Mouse (Mus musculus): ENCODE results near the gene Mon2.

DNA sequence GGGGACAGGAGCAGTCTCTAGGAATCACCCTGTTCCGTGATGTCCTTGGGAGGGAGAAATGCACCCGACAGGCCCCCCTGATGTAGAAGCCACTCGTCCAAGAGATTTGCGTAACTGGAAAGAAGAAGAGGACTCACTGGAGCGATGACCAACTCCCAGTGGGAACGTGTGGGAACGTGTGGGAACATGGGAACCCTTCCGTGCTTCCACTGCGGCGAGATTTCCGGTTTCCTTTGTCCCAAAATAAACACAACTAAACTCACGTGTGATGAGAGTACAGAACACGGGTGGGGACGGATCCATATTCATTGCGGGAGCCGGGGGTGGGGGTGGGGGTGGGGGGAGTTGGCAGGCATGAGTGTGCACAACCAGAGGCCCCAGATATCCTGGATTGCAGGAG is 116.1 kb downstream of the Mon2 start:
- TF ChIP-seq ZC3H11A (IDR thresholded peaks at IDR 0.05; ENCODE audit: borderline replicate concordance, low read depth, low read length): no peak
- no peak for TF ChIP-seq HCFC1 (IDR thresholded peaks at IDR 0.05; ENCODE audit: borderline replicate concordance, insufficient read depth, low read length)
- TF ChIP-seq MAFK (IDR thresholded peaks at IDR 0.05; ENCODE audit: insufficient read depth, low read depth, low read length): no peak

All from ES-E14 (cell line).